Comparison of ENCODE assay signal across 8 mouse cellular contexts in the genomic region with DNA sequence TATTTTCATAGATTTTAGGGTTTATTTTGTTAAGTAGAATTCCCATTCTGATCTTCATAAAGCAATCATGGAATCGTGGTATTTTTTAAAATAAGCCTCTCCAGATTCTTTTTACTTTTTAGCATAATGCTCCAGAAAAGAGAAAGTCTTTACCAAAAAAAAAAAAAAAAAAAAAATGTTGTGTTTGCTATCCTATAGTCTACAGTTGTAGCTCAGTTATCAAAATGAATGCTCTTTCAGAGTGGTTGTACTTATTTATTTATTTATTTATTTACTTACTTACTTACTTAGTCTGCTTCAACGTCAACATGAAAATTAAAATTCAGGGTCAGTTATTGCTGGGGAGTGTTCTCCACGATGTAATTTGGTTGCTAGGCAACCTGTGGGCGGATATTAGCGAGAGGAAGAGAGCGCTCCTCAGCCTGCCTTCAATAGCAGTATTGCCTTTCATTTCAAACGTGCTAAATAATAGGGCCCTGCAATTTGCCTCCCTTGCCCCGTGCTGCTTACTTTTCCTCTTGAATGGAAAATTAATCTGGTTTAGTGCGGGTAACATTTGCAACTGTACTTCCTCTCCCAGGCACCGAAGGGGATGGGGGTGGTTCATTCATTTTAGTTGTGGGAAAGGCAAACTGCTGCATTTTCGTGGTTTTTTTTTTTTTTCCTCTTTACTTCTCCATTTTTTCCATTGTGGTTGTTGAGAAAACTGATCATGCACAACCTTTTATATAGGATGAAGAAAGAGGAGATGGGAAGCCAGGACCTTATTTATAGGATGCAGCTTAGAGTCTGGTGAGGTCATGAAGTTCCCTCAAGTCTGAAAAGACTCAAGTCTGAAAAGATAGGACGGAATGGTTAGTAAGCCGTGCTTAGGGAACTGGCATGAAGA. TPM values are rescaled to one million over a fixed set of nuclear protein-coding genes. Genes with fewer than 3 reads are reported as not detected.
DNase-seq lines count a peak whose midpoint lies in the region; ATAC-seq and TF ChIP-seq lines count a peak whose summit lies in the region.

No protein-coding gene starts in this region.

- no peaks in the 10 kb centered on the region for H3K79me3 ChIP-seq in C2C12 (ENCODE audit: low read depth)

- peak; percentile 89 for ATAC-seq in forebrain, embryonic 13.5 days
- peak; percentile 90 for ATAC-seq in hindbrain, embryonic 15.5 days (ENCODE audit: low FRiP score, low read depth)
- peak; percentile 61 for ATAC-seq in megakaryocyte, adult 5-6 weeks (ENCODE audit: poor library complexity, severe bottlenecking)

- TF ChIP-seq CTCF in C2C12 (IDR thresholded peaks at IDR 0.05; ENCODE audit: control insufficient read depth, insufficient read depth, insufficient read length): no peak

- peaks cover 16% of the 10 kb centered on the region for H3K4me1 ChIP-seq in forebrain, embryonic 13.5 days
- H3K4me1 ChIP-seq in hindbrain, embryonic 15.5 days (replicated peaks): peaks cover 14% of the 10 kb centered on the region

- H3K36me3 ChIP-seq in C2C12 (ENCODE audit: control insufficient read depth, insufficient read depth): no peaks in the 10 kb centered on the region
- no peaks in the 10 kb centered on the region for H3K36me3 ChIP-seq in forebrain, embryonic 13.5 days (ENCODE audit: poor library complexity, severe bottlenecking)
- no peaks in the 10 kb centered on the region for H3K36me3 ChIP-seq in hindbrain, embryonic 15.5 days

- WGBS in forebrain, embryonic 13.5 days: 7% methylated on average over 13 of the region's 13 CpGs
- WGBS in hindbrain, embryonic 15.5 days: 11% methylated on average over 13 of the region's 13 CpGs

- peak overlapping the region; percentile 48 for H3K4me2 ChIP-seq in forebrain, embryonic 13.5 days
- peak overlapping the region; percentile 58 for H3K4me2 ChIP-seq in hindbrain, embryonic 15.5 days

- no peaks in the 10 kb centered on the region for H3K27me3 ChIP-seq in C2C12 (ENCODE audit: control insufficient read depth, insufficient read depth, insufficient read length)
- no peaks in the 10 kb centered on the region for H3K27me3 ChIP-seq in forebrain, embryonic 13.5 days
- no peaks in the 10 kb centered on the region for H3K27me3 ChIP-seq in hindbrain, embryonic 15.5 days

- H3K27ac ChIP-seq in forebrain, embryonic 13.5 days: peak overlapping the region; percentile 68
- peak overlapping the region; percentile 72 for H3K27ac ChIP-seq in hindbrain, embryonic 15.5 days (replicated peaks)

- no peak overlapping the region for H3K4me3 ChIP-seq in C2C12 (ENCODE audit: insufficient read depth, poor library complexity, severe bottlenecking)
- H3K4me3 ChIP-seq in forebrain, embryonic 13.5 days: peak overlapping the region; percentile 24
- peak overlapping the region; percentile 29 for H3K4me3 ChIP-seq in hindbrain, embryonic 15.5 days

- peak; percentile 61 for DNase-seq in adrenal gland, postnatal 36 days
- peak; percentile 18 to 37 for DNase-seq in left cerebral cortex, adult 8-10 months (ENCODE audit: low spot score in 2 of 2)
- DNase-seq in spleen, adult 12 weeks (ENCODE audit: low spot score): peak; percentile 64
- DNase-seq in cerebellum, adult 9-10 months: no peak

- H3K79me2 ChIP-seq in C2C12 (ENCODE audit: control insufficient read depth, insufficient read depth): no peaks in the 10 kb centered on the region

- peak overlapping the region; percentile 19 for H3ac ChIP-seq in C2C12 (ENCODE audit: control insufficient read depth, insufficient read length, low read depth)

- peak overlapping the region; percentile 34; the same call in 1 of the 2 replicates for H3K9ac ChIP-seq in forebrain, embryonic 13.5 days
- no peak overlapping the region for H3K9ac ChIP-seq in hindbrain, embryonic 15.5 days

- no peaks in the 10 kb centered on the region for H3K9me3 ChIP-seq in forebrain, embryonic 13.5 days (replicated peaks)
- no peaks in the 10 kb centered on the region for H3K9me3 ChIP-seq in hindbrain, embryonic 15.5 days

TF ChIP-seq in C2C12, 6 proteins besides CTCF, POLR2A, EP300 and RAD21:
- TF ChIP-seq MYOD1 (IDR thresholded peaks at IDR 0.05; ENCODE audit: control insufficient read depth, insufficient read length, low read depth) (no peak), MAX (IDR thresholded peaks at IDR 0.05) (no peak), USF1 (IDR thresholded peaks at IDR 0.05; ENCODE audit: low read depth) (no peak), MYOG (IDR thresholded peaks at IDR 0.05; ENCODE audit: control insufficient read depth, extremely low read depth, insufficient read length) (no peak), FOSL1 (IDR thresholded peaks at IDR 0.05; ENCODE audit: insufficient read depth, low read length, poor library complexity, severe bottlenecking) (no peak), CEBPB (IDR thresholded peaks at IDR 0.05; ENCODE audit: low read depth) (no peak)
TF ChIP-seq in C2C12: peak in this region for 0.

RNA-seq across cellular contexts. Expression of a gene that starts 39.4 kb away (rescaled TPM):
- 4.3 TPM for polyA plus RNA-seq in C2C12 (2012; fragmentation: generic; extraction: Trizol)
- 10 to 100 TPM; 58.9 to 75.0 TPM for total RNA-seq in adrenal gland, postnatal 36 days (2021)
- 5.7 and 7.3 TPM in 2 replicates for polyA plus RNA-seq in forebrain, embryonic 13.5 days (2015; fragmentation: Nextera tagmentation; extraction: Ambion mirVana)
- 10.1 and 10.5 TPM in 2 replicates for polyA plus RNA-seq in hindbrain, embryonic 15.5 days (2015; fragmentation: Nextera tagmentation; extraction: Ambion mirVana)
- total RNA-seq in left cerebral cortex, adult 8-10 months (2022): 10 to 100 TPM; 81.9 to 98.5 (median 91.1) TPM
- total RNA-seq in megakaryocyte, adult 5-6 weeks (2015): 52.0 and 54.7 TPM in 2 replicates
- total RNA-seq in megakaryocyte, adult 5-6 weeks (2017): 58.9 and 61.4 TPM in 2 replicates
